Mouse (Mus musculus) CH12.LX (cell line): Measurements from ENCODE around the gene Pced1b. TPM values are rescaled to one million over a fixed set of nuclear protein-coding genes. Genes with fewer than 3 reads are reported as not detected.

ENCODE experiments used
- DNase-seq: peaks from one replicate; pipeline ENCODE4 v3.0.0-alpha.2; 2013; ENCODE audit errors: extremely low read depth
- H3K27ac ChIP-seq: 2 replicates; pipeline ENCODE4 v1.5.1; 2012; ENCODE audit warnings: low read depth, mild to moderate bottlenecking, control low read depth, moderate library complexity; ENCODE audit not compliant: insufficient read depth
- H3K27me3 ChIP-seq: replicated peaks from 2 replicates; pipeline ENCODE3; 2012; ENCODE audit warnings: inconsistent platforms
- H3K36me3 ChIP-seq, 2 experiments: replicated peaks in 1 of 2; 2 replicates each; pipeline versions ENCODE3 to v1.6.1; 2012; ENCODE audit warnings: inconsistent platforms in 1 of 2, low read length in 1 of 2, mild to moderate bottlenecking in 1 of 2, mixed read lengths in 1 of 2, moderate library complexity in 1 of 2; ENCODE audit not compliant: control insufficient read depth in 1 of 2, insufficient read depth in 1 of 2
- H3K4me1 ChIP-seq, 2 experiments: 2 replicates each; pipeline ENCODE4 v1.6.1; 2012; ENCODE audit warnings: inconsistent platforms in 1 of 2, moderate library complexity in 1 of 2; ENCODE audit not compliant: insufficient read depth in 2 of 2, control insufficient read depth in 1 of 2
- H3K4me2 ChIP-seq: 2 replicates; pipeline ENCODE4 v1.6.1; 2012; ENCODE audit warnings: low read depth, mild to moderate bottlenecking, control low read depth; ENCODE audit not compliant: poor library complexity, insufficient read depth, severe bottlenecking
- H3K4me3 ChIP-seq, 3 experiments: fragments of 150-350 bp in 1 of 3; sonication (generic) in 1 of 3; replicated peaks in 1 of 3; 2 replicates each; pipeline versions ENCODE3 to v1.5.1; 2011 to 2012; ENCODE audit warnings: low read depth in 2 of 3, low read length in 2 of 3, mild to moderate bottlenecking in 2 of 3, moderate library complexity in 2 of 3, control low read depth in 1 of 3, improper control_type of control experiment in 1 of 3, inconsistent platforms in 1 of 3, mixed read lengths in 1 of 3; ENCODE audit not compliant: poor library complexity in 1 of 3
- H3K79me2 ChIP-seq: replicated peaks from 2 replicates; pipeline ENCODE4 v1.6.1; 2012; ENCODE audit warnings: mild to moderate bottlenecking, moderate library complexity; ENCODE audit not compliant: control insufficient read depth, poor library complexity, insufficient read depth, severe bottlenecking; ENCODE audit errors: extremely low read depth
- H3K9ac ChIP-seq: 2 replicates; pipeline ENCODE4 v1.6.1; 2012; ENCODE audit warnings: low read depth, mild to moderate bottlenecking, control low read depth, moderate library complexity; ENCODE audit not compliant: insufficient read depth
- H3K9me3 ChIP-seq: replicated peaks from 2 replicates; pipeline ENCODE3; 2012; ENCODE audit warnings: low read length, inconsistent platforms, mixed read lengths
- BHLHE40 ChIP-seq: IDR thresholded peaks from 2 replicates; pipeline ENCODE4 v1.6.1; 2011; ENCODE audit warnings: mild to moderate bottlenecking, low read depth, low read length, improper control_type of control experiment
- CHD1 ChIP-seq: IDR thresholded peaks from 2 replicates; pipeline ENCODE4 v1.6.1; 2012; ENCODE audit warnings: low read depth, low read length, improper control_type of control experiment, inconsistent platforms
- CHD2 ChIP-seq: IDR thresholded peaks from 2 replicates; pipeline ENCODE4 v1.6.1; 2011; ENCODE audit warnings: low read length, improper control_type of control experiment
- CTCF ChIP-seq, 2 experiments: IDR thresholded peaks in 1 of 2; conservative IDR thresholded peaks in 1 of 2; 2 replicates each; pipeline ENCODE4 v1.5.1; 2011 to 2012; ENCODE audit warnings: low read depth in 2 of 2, low read length in 2 of 2, improper control_type of control experiment in 1 of 2, inconsistent platforms in 1 of 2, mild to moderate bottlenecking in 1 of 2, moderate library complexity in 1 of 2
- E2F4 ChIP-seq: IDR thresholded peaks from 2 replicates; pipeline ENCODE4 v1.6.1; 2011; ENCODE audit warnings: low read depth, low read length, improper control_type of control experiment; ENCODE audit not compliant: insufficient replicate concordance
- ELF1 ChIP-seq: IDR thresholded peaks from 2 replicates; pipeline ENCODE4 v1.6.1; 2014; ENCODE audit warnings: low read depth, mild to moderate bottlenecking, inconsistent platforms, low read length, improper control_type of control experiment
- ETS1 ChIP-seq: conservative IDR thresholded peaks from 2 replicates; pipeline ENCODE4 v1.6.1; 2012; ENCODE audit warnings: low read depth, mild to moderate bottlenecking, inconsistent platforms, low read length, improper control_type of control experiment, moderate library complexity
- GABPA ChIP-seq: IDR thresholded peaks from 2 replicates; pipeline ENCODE4 v1.6.1; 2012; ENCODE audit warnings: low read depth, low read length, improper control_type of control experiment, inconsistent platforms; ENCODE audit not compliant: insufficient replicate concordance
- HCFC1 ChIP-seq: IDR thresholded peaks from 2 replicates; pipeline ENCODE4 v1.6.1; 2012; ENCODE audit warnings: low read depth, mild to moderate bottlenecking, inconsistent platforms, low read length, improper control_type of control experiment
- IRF4 ChIP-seq: IDR thresholded peaks from 2 replicates; pipeline ENCODE4 v1.6.1; 2014; ENCODE audit warnings: low read depth, mild to moderate bottlenecking, inconsistent platforms, low read length, improper control_type of control experiment
- JUN ChIP-seq: IDR thresholded peaks from 2 replicates; pipeline ENCODE4 v1.6.1; 2011; ENCODE audit warnings: low read depth, mild to moderate bottlenecking, low read length, improper control_type of control experiment, moderate library complexity; ENCODE audit not compliant: insufficient read depth
- JUND ChIP-seq: conservative IDR thresholded peaks from 2 replicates; pipeline ENCODE4 v1.6.1; 2011; ENCODE audit warnings: low read depth, low read length, improper control_type of control experiment
- KAT2A ChIP-seq: IDR thresholded peaks from 2 replicates; pipeline ENCODE4 v1.6.1; 2012; ENCODE audit warnings: low read length, improper control_type of control experiment, inconsistent platforms; ENCODE audit not compliant: insufficient replicate concordance
- MAFK ChIP-seq: IDR thresholded peaks from 2 replicates; pipeline ENCODE4 v1.6.1; 2011; ENCODE audit warnings: low read length, improper control_type of control experiment; ENCODE audit not compliant: insufficient replicate concordance
- MAX ChIP-seq: IDR thresholded peaks from 2 replicates; pipeline ENCODE4 v1.6.1; 2011; ENCODE audit warnings: low read length, improper control_type of control experiment
- MAZ ChIP-seq: IDR thresholded peaks from 2 replicates; pipeline ENCODE4 v1.6.1; 2012; ENCODE audit warnings: low read depth, mild to moderate bottlenecking, inconsistent platforms, low read length, improper control_type of control experiment, moderate library complexity
- MEF2A ChIP-seq: IDR thresholded peaks from 2 replicates; pipeline ENCODE4 v1.6.1; 2014; ENCODE audit warnings: low read depth, mild to moderate bottlenecking, inconsistent platforms, low read length, improper control_type of control experiment, borderline replicate concordance
- MXI1 ChIP-seq: IDR thresholded peaks from 2 replicates; pipeline ENCODE4 v1.6.1; 2011; ENCODE audit warnings: mild to moderate bottlenecking, low read depth, low read length, improper control_type of control experiment
- MYC ChIP-seq: IDR thresholded peaks from 2 replicates; pipeline ENCODE4 v1.6.1; 2011; ENCODE audit warnings: low read depth, mild to moderate bottlenecking, improper control_type of control experiment, low read length
- NELFE ChIP-seq: IDR thresholded peaks from 2 replicates; pipeline ENCODE4 v1.6.1; 2011; ENCODE audit warnings: low read depth, low read length, improper control_type of control experiment
- NRF1 ChIP-seq: IDR thresholded peaks from 2 replicates; pipeline ENCODE4 v1.6.1; 2014; ENCODE audit warnings: low read depth, mild to moderate bottlenecking, inconsistent platforms, low read length, improper control_type of control experiment, moderate library complexity
- PAX5 ChIP-seq: IDR thresholded peaks from 2 replicates; pipeline ENCODE4 v1.6.1; 2012; ENCODE audit warnings: low read length, inconsistent platforms, mixed read lengths
- POLR2A ChIP-seq: IDR thresholded peaks from 2 replicates; pipeline ENCODE4 v1.6.1; 2011; ENCODE audit warnings: low read depth, mild to moderate bottlenecking, improper control_type of control experiment, low read length
- POLR2AphosphoS2 ChIP-seq: IDR thresholded peaks from 2 replicates; pipeline ENCODE4 v1.6.1; 2011; ENCODE audit warnings: low read depth, low read length, improper control_type of control experiment
- RAD21 ChIP-seq: IDR thresholded peaks from 2 replicates; pipeline ENCODE4 v1.6.1; 2011; ENCODE audit warnings: low read depth, mild to moderate bottlenecking, low read length, improper control_type of control experiment, moderate library complexity
- RCOR1 ChIP-seq: conservative IDR thresholded peaks from 2 replicates; pipeline ENCODE4 v1.6.1; 2012; ENCODE audit warnings: low read depth, mild to moderate bottlenecking, inconsistent platforms, low read length, improper control_type of control experiment
- SIN3A ChIP-seq: IDR thresholded peaks from 2 replicates; pipeline ENCODE4 v1.6.1; 2012; ENCODE audit warnings: low read length, improper control_type of control experiment, inconsistent platforms
- SMC3 ChIP-seq: IDR thresholded peaks from 2 replicates; pipeline ENCODE4 v1.6.1; 2011; ENCODE audit warnings: low read depth, low read length, improper control_type of control experiment
- TBP ChIP-seq: conservative IDR thresholded peaks from 2 replicates; pipeline ENCODE4 v1.6.1; 2011; ENCODE audit warnings: low read depth, low read length, improper control_type of control experiment
- TCF12 ChIP-seq: IDR thresholded peaks from 2 replicates; pipeline ENCODE4 v1.6.1; 2014; ENCODE audit warnings: low read depth, mild to moderate bottlenecking, inconsistent platforms, low read length, improper control_type of control experiment
- UBTF ChIP-seq: IDR thresholded peaks from 2 replicates; pipeline ENCODE4 v1.6.1; 2012; ENCODE audit warnings: low read depth, mild to moderate bottlenecking, inconsistent platforms, low read length, improper control_type of control experiment, moderate library complexity
- USF1 ChIP-seq: IDR thresholded peaks from 2 replicates; pipeline ENCODE4 v1.6.1; 2014; ENCODE audit warnings: low read depth, mild to moderate bottlenecking, inconsistent platforms, low read length, improper control_type of control experiment
- USF2 ChIP-seq: conservative IDR thresholded peaks from 2 replicates; pipeline ENCODE4 v1.6.1; 2011; ENCODE audit warnings: low read depth, low read length, improper control_type of control experiment
- ZC3H11A ChIP-seq: IDR thresholded peaks from 2 replicates; pipeline ENCODE4 v1.6.1; 2012; ENCODE audit warnings: low read depth, mild to moderate bottlenecking, inconsistent platforms, low read length, improper control_type of control experiment
- ZKSCAN1 ChIP-seq: IDR thresholded peaks from 2 replicates; pipeline ENCODE4 v1.6.1; 2012; ENCODE audit warnings: low read depth, inconsistent platforms, low read length, improper control_type of control experiment, borderline replicate concordance
- ZMIZ1 ChIP-seq: IDR thresholded peaks from 2 replicates; pipeline ENCODE4 v1.6.1; 2012; ENCODE audit warnings: low read depth, mild to moderate bottlenecking, inconsistent platforms, low read length, improper control_type of control experiment
- ZNF384 ChIP-seq: IDR thresholded peaks from 2 replicates; pipeline ENCODE4 v1.6.1; 2012; ENCODE audit warnings: low read depth, low read length, improper control_type of control experiment, inconsistent platforms
- dilution Hi-C: fragments of 300-500 bp; cut with MboI; formaldehyde crosslinking; loops from 2 replicates; pipeline ENCODE4 v1.14.3; 2020; ENCODE audit warnings: low sequenced_read_pairs; ENCODE audit not compliant: extremely low pct_unique_long_range_greater_than_20kb, extremely low pct_ligation_motif_present
- in situ Hi-C: fragments of 300-500 bp; cut with MboI; formaldehyde crosslinking; loops from 3 replicates; pipeline ENCODE4 v1.14.3; 2019; ENCODE audit warnings: low sequenced_read_pairs, low pct_ligation_motif_present, low pct_unique_long_range_greater_than_20kb, mixed read lengths
- polyA plus RNA-seq: library from polyadenylated mRNA; unstranded; fragments of >175 nt; gene quantifications from 2 replicates; pipeline ENCODE4 v1.2.1, GENCODE M21; 2012; ENCODE audit warnings: low read depth; ENCODE audit not compliant: insufficient read length
- total RNA-seq, 2 experiments: library from RNA; depleted of rRNA; stranded (reverse); fragments of 300-350 nt in 1 of 2; fragments of >200 nt in 1 of 2; gene quantifications; 2 replicates each; pipeline ENCODE4 v1.2.3; 2012 to 2014

The Pced1b gene
- total and polyA plus RNA-seq, 3 experiments = 12.3 to 44.2 (median 21.1) TPM

GRCm38 (mm10) chr15:97258483-97259230 is 11.8 kb downstream of the Pced1b start:
- in situ Hi-C loops = loop anchor here (10.0 kb wide), 1 partner anchor 206 kb away; no protein-coding TSS in a partner anchor
- DNase-seq = peak; percentile 63
- Histone ChIP-seq H3K79me2 (no peaks in the 10 kb centered on the region), H3K36me3 (no peaks in the 10 kb centered on the region), H3K27me3 (no peaks in the 10 kb centered on the region), H3K9ac (peak overlapping the region; percentile 62; the same call in 1 of the 2 replicates), H3K9me3 (no peaks in the 10 kb centered on the region), H3K4me2 (peak overlapping the region; percentile 92), H3K27ac (peak overlapping the region; percentile 86), H3K4me3 (peak overlapping the region; percentile 19 to 29 (median 22)), H3K4me1 (peaks cover 26 to 79% of the 10 kb centered on the region in 2 experiments)
- peak; percentile 52; the same call in 1 of the 2 replicates for TF ChIP-seq TCF12
- peak; percentile 59 for TF ChIP-seq SIN3A
- no peak for TF ChIP-seq CHD2
- TF ChIP-seq POLR2AphosphoS2 = no peak
- 0 out of 2 replicates have a peak, but pooled peaks have one; percentile 65 for TF ChIP-seq CHD1
- TF ChIP-seq ETS1 = peak; percentile 24; the same call in 1 of the 2 replicates
- peak; percentile 24; the same call in 1 of the 2 replicates for TF ChIP-seq MAZ
- TF ChIP-seq USF2 = no peak
- peak; percentile 18; the same call in 1 of the 2 replicates for TF ChIP-seq NELFE
- no peak for TF ChIP-seq HCFC1
- TF ChIP-seq E2F4 = peak; percentile 22; the same call in 1 of the 2 replicates
- TF ChIP-seq ZMIZ1 = peak; percentile 63; the same call in 1 of the 2 replicates
- 0 out of 2 replicates have a peak, but pooled peaks have one; percentile 20 for TF ChIP-seq NRF1
- TF ChIP-seq SMC3 = no peak
- peak; percentile 38; the same call in 1 of the 2 replicates for TF ChIP-seq MXI1
- TF ChIP-seq MAX = peak; percentile 35; the same call in 1 of the 2 replicates
- TF ChIP-seq PAX5 = no peak
- TF ChIP-seq JUND = no peak
- TF ChIP-seq TBP = no peak
- peak; percentile 23; the same call in 1 of the 2 replicates for TF ChIP-seq ZNF384
- no peak for TF ChIP-seq GABPA
- TF ChIP-seq RAD21 = no peak
- TF ChIP-seq KAT2A = no peak
- no peak for TF ChIP-seq ZC3H11A
- 0 out of 2 replicates have a peak, but pooled peaks have one; percentile 35 for TF ChIP-seq RCOR1
- 0 out of 2 replicates have a peak, but pooled peaks have one; percentile 38 for TF ChIP-seq POLR2A
- TF ChIP-seq JUN = no peak
- no peak for TF ChIP-seq UBTF
- TF ChIP-seq BHLHE40 = peak; percentile 32; the same call in 1 of the 2 replicates
- TF ChIP-seq IRF4 = no peak
- 0 out of 2 replicates have a peak, but pooled peaks have one; percentile 9 for TF ChIP-seq ELF1
- TF ChIP-seq ZKSCAN1 = no peak
- 0 out of 2 replicates have a peak, but pooled peaks have one; percentile 28 for TF ChIP-seq MAFK
- no peak for TF ChIP-seq MEF2A
- TF ChIP-seq CTCF (conservative IDR thresholded peaks at IDR 0.05 in 1 of 2, IDR thresholded peaks at IDR 0.05 in 1 of 2; ENCODE audit: low read depth in 2 of 2, low read length in 2 of 2) = 0 out of 4 replicates have a peak, but pooled peaks of 1 of the 2 experiments have one; percentile 1
- TF ChIP-seq USF1 = no peak
- TF ChIP-seq MYC = no peak
- dilution Hi-C loops = no loop called here
